Mouse (Mus musculus): Measurements from ENCODE around the gene Babam2.

DNA sequence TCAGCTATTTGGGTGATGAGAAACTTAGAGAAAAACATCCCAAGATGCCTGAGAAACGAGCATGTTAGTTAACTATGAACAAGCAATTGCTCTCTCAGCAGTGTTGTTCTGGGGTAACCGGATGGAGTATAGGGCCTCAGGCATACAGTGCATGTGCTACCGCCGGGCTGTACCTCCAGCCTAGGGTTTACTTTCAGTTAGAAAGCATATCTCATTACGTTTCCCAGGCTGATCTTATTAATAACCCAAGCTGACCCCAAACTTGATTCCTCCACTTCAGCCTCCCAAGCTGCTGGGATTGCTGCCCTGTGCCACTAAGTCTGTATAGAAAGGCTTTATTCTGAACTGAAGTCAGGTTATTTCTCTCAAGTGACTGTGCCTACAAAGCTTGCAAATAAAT is 205.4 kb downstream of the Babam2 start:
- TF ChIP-seq CTCF (IDR thresholded peaks at IDR 0.05; ENCODE audit: low read depth, low read length) = no peak
- no peak for TF ChIP-seq POLR2A (IDR thresholded peaks at IDR 0.05; ENCODE audit: insufficient read depth, low read length)
- TF ChIP-seq EP300 (IDR thresholded peaks at IDR 0.05; ENCODE audit: insufficient read depth, low read depth, low read length) = no peak
